Mouse (Mus musculus) embryonic facial prominence, embryonic 12.5 days (tissue): Measurements from ENCODE around the gene Ss18l1. TPM values are rescaled to one million over a fixed set of nuclear protein-coding genes. Genes with fewer than 3 reads are reported as not detected.

ENCODE experiments used
- ATAC-seq: fragments of 200-750 bp; cut with Nextera tagmentation; 2 replicates; pipeline ENCODE4 v1.8.0; 2017; ENCODE audit not compliant: insufficient number of reproducible peaks, insufficient read depth, low FRiP score, low TSS enrichment
- H3K27ac ChIP-seq: fragments of 300-500 bp; sonication (generic); 2 replicates; pipeline ENCODE4 v1.5.1; 2016; ENCODE audit warnings: mild to moderate bottlenecking
- H3K27me3 ChIP-seq: fragments of 300-500 bp; sonication (generic); 2 replicates; pipeline ENCODE4 v1.6.1; 2016; ENCODE audit warnings: mild to moderate bottlenecking, moderate library complexity
- H3K36me3 ChIP-seq: fragments of 300-500 bp; sonication (generic); 2 replicates; pipeline ENCODE4 v1.6.1; 2016; ENCODE audit warnings: mild to moderate bottlenecking
- H3K4me1 ChIP-seq: fragments of 300-500 bp; sonication (generic); 2 replicates; pipeline ENCODE4 v1.6.1; 2016
- H3K4me2 ChIP-seq: fragments of 300-500 bp; sonication (generic); replicated peaks from 2 replicates; pipeline ENCODE4 v1.6.1; 2016; ENCODE audit warnings: mild to moderate bottlenecking, moderate library complexity
- H3K4me3 ChIP-seq: fragments of 300-500 bp; sonication (generic); 2 replicates; pipeline ENCODE4 v1.5.1; 2016; ENCODE audit warnings: mild to moderate bottlenecking
- H3K9ac ChIP-seq: fragments of 300-500 bp; sonication (generic); 2 replicates; pipeline ENCODE4 v1.6.1; 2016; ENCODE audit warnings: mild to moderate bottlenecking, moderate library complexity
- H3K9me3 ChIP-seq: fragments of 300-500 bp; sonication (generic); 2 replicates; pipeline ENCODE4 v1.6.1; 2016; ENCODE audit warnings: mild to moderate bottlenecking, moderate library complexity
- WGBS: fragments of 180-500 bp; shearing (Covaris S2); methylation state at CpG from one replicate; pipeline ENCODE4 v1.1.7; 2016; 5-methylcytosine and 5-hydroxymethylcytosine counted together
- polyA plus RNA-seq: library from polyadenylated mRNA; unstranded; fragments of >200 nt; fragmentation: Nextera tagmentation; extraction: Ambion mirVana; gene quantifications from 2 replicates; pipeline ENCODE4 v1.2.1, GENCODE M21; 2016

Gene Ss18l1
- polyA plus RNA-seq, 1 experiment from 2014 or later = 10.0 TPM

DNA sequence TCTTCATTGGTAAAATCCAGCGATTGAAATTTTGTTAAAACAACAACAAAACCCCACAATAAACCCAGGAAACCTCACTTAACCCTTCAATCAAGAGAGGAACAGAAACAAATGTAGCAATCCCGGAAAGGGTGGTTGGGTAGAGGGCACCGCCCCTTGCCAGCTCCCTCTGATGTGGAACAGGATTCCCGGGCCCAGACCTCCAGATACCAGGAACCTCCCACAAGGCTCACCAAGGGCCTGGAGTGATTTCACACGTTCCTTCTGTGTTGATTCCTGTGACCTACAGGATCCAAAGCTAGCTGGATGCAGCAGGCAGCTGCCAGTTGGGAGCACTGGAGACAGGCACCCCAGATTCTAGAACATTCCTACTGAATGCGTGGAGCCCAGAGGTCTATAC, 1.9 kb upstream of the Ss18l1 start:
- no peaks in the 10 kb centered on the region for H3K27me3 ChIP-seq
- H3K9me3 ChIP-seq = no peaks in the 10 kb centered on the region
- peaks cover 41% of the 10 kb centered on the region for H3K36me3 ChIP-seq
- H3K4me1 ChIP-seq = peaks cover 29% of the 10 kb centered on the region
- no peak overlapping the region; the same call in 1 of the 2 replicates for H3K9ac ChIP-seq
- peak overlapping the region; percentile 90 for H3K4me2 ChIP-seq
- WGBS = 56% methylated on average over 6 of the region's 6 CpGs
- no peak overlapping the region; the same call in 1 of the 2 replicates for H3K4me3 ChIP-seq
- H3K27ac ChIP-seq = no peak overlapping the region
- no peak for ATAC-seq

DNA sequence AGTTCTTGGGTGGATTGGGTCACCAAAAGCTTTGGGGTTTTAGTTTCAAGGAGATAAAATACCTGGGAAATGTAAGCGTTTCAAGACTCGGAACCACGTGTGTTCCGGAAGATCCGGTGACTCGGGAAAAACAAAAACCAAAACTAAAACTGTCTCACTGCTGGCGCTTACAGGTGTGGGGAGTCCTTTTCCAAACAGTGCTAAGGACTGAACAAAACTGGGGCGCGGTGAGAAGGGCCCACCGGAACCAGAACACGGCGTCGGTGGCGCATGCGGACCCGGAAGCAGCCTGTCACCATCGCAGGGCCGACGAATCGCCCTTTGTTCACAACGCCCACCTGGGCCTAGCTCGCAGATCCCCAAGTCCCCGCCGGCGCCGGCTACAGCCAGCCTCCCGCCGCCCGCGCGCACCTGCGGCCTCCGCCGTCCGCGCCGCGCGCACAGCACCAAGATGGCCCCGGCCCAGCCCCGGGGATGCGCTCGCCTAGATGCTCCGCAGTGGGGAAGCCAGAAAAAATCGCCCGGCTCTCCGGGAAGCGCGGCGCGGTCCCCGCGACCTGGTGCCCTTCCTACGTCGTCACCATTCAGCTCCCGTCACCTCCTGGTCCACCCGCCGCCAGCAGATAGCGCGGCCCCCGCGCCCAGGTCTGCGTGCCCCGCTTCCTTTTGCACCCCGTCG, 593 bp upstream of the Ss18l1 start:
- peak; percentile 24 for ATAC-seq

DNA sequence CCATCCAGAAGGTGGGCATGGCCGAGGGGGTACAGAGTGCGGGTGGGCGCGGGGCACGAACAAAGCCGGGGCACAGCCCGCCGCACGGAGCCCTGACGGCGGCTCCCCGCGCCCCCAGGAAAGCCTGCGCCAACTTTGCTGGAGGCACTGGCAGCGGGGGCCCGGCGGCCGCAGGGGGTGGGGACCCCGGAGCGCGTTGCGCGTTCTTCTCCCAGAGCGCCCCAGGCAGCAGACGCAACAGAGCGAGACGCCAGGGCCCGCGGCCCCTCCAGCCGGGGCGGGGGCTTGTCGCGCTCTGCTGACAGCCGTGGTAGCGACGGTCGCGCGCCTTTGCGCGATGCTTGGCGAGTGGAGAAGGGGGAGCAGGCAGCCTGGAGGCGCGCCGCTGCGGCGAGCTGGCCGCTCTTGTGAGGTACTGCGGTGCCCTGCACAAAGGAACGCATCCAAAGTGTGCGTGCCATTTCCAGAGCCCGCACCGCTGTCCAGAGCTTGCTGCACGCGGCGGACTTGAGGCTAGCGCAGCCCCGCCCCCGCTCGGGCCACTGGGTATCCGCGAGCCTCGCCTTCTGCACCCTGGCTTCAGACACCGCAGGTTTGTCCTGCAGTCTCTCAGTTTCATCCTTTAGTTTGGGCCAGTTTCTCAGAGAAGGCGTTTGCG, 678 bp downstream of the Ss18l1 start:
- Histone ChIP-seq H3K4me1 (peaks cover 29% of the 10 kb centered on the region), H3K4me2 (peak overlapping the region; percentile 90), H3K4me3 (peak overlapping the region; percentile 100), H3K9ac (peak overlapping the region; percentile 88), H3K9me3 (no peaks in the 10 kb centered on the region), H3K36me3 (peaks cover 16% of the 10 kb centered on the region), H3K27me3 (no peaks in the 10 kb centered on the region), H3K27ac (peak overlapping the region; percentile 91)
- peak; percentile 57 for ATAC-seq
- WGBS = under 1% methylated on average over 66 of the region's 66 CpGs

More for the DNA sequence above, 593 bp upstream of the Ss18l1 start:
- H3K9me3 ChIP-seq = no peaks in the 10 kb centered on the region
- peak overlapping the region; percentile 88 for H3K9ac ChIP-seq
- peak overlapping the region; percentile 91 for H3K27ac ChIP-seq
- 0% methylated on average over 58 of the region's 66 CpGs for WGBS
- peak overlapping the region; percentile 100 for H3K4me3 ChIP-seq
- peaks cover 28% of the 10 kb centered on the region for H3K36me3 ChIP-seq
- H3K27me3 ChIP-seq = no peaks in the 10 kb centered on the region
- peaks cover 29% of the 10 kb centered on the region for H3K4me1 ChIP-seq
- peak overlapping the region; percentile 90 for H3K4me2 ChIP-seq

DNA sequence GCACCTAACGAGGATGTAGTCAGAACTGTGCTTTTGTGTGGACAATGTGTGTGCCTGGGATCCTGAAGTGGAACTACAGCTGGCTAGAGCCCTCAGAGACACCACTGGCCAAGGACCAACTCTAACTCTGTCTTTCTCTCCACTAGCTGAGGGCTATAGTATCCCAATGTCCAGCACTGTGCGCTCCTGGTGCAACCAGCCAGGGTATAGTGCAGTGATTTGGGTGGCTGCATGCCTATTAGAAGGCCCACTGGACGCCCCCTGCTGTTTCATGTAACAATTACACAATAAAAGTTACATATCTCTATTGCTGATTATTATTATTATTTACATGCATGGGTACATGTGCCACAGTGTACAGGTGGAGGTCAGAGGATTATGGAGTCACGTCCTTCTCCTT, 3.0 kb downstream of the Ss18l1 start:
- Histone ChIP-seq H3K9me3 (no peaks in the 10 kb centered on the region), H3K36me3 (no peaks in the 10 kb centered on the region), H3K4me1 (peaks cover 23% of the 10 kb centered on the region), H3K9ac (no peak overlapping the region), H3K4me3 (no peak overlapping the region), H3K27ac (no peak overlapping the region), H3K4me2 (no peak overlapping the region), H3K27me3 (no peaks in the 10 kb centered on the region)
- no peak for ATAC-seq
- WGBS = 44% methylated on average over 4 of the region's 4 CpGs

DNA sequence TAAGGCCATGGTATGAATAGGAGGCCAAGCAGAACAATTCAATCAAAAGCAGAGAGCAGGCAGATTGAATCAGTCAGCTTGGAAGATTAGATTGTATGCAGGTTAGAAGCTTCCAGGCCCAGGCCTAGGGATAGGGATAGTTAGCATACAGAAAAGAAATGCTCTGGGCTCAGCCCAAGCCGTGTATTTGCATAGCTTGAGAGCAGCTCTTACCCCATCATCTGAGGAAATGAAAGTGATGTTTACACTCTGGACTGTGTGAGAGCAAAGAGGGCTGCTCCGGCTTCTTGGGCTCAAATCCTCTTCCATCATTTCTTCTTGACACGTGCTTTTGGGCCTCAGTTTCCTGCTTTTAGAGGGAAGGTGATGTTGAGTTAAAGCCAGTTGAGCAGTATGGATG, 5.3 kb downstream of the Ss18l1 start:
- Histone ChIP-seq H3K36me3 (no peaks in the 10 kb centered on the region), H3K4me1 (peaks cover 15% of the 10 kb centered on the region), H3K4me3 (no peak overlapping the region), H3K27me3 (no peaks in the 10 kb centered on the region), H3K9ac (no peak overlapping the region), H3K4me2 (no peak overlapping the region), H3K27ac (no peak overlapping the region), H3K9me3 (no peaks in the 10 kb centered on the region)
- 87% methylated on average over 3 of the region's 3 CpGs for WGBS
- no peak for ATAC-seq

DNA sequence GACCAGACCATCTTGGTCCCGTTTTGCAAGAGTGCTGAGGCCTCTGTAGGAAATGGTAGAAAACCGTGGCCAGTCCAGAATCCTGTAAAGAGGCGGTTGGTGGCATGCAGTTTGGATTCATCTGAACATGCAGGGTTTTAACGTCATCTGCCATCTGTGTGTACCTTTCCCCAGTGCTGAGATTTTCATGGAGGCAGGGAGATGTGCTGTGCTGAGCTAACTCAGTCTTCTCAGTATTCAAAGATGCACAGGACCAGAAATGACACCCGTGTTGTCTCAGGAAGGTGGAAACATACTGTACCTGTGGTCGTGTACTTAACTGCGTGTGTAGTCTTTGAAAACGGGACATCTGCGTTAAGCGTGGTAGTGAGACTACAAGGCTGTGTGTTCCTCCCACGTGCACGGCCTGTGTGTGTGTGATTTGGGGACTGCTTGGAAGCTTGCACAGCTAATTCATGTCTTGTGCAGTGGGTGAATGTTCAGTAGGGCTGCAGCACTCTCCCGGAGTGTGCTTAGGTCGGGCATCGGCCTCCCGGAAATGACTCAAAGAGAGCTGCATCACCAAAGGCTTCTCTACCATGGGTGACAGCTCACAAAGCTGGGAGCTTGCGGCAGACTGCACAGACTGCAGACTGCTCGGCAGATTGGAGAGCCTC, 5.8 kb downstream of the Ss18l1 start:
- H3K27me3 ChIP-seq = no peaks in the 10 kb centered on the region
- no peak for ATAC-seq
- H3K4me2 ChIP-seq = no peak overlapping the region
- no peak overlapping the region for H3K4me3 ChIP-seq
- H3K9ac ChIP-seq = no peak overlapping the region
- H3K27ac ChIP-seq = no peak overlapping the region
- H3K4me1 ChIP-seq = peaks cover 15% of the 10 kb centered on the region
- peaks cover 3% of the 10 kb centered on the region for H3K36me3 ChIP-seq
- 94% methylated on average over 18 of the region's 18 CpGs for WGBS
- H3K9me3 ChIP-seq = no peaks in the 10 kb centered on the region

DNA sequence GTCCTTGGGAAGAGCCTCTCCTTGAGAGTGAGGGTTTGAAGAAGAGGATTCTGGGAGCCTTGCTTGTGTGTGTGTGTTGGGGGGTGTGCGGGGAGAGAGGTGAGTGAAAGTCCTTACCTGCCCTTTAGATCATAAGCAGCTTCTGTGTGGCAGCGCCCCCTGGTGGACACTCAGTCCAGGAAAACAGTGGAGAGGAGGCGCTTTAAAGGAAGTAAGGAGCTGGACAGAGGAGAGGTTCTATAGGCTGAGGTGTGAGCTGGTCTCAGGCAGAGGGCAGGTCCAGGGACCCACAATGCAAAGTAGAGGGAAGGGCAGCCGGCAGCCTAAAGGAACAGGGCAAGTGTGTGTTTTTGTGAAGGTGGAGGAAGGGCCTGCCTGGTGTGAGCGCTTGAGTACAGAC, 8.7 kb downstream of the Ss18l1 start:
- no peak overlapping the region for H3K4me2 ChIP-seq
- no peaks in the 10 kb centered on the region for H3K4me1 ChIP-seq
- no peaks in the 10 kb centered on the region for H3K9me3 ChIP-seq
- H3K4me3 ChIP-seq = no peak overlapping the region
- peaks cover 32% of the 10 kb centered on the region for H3K36me3 ChIP-seq
- no peaks in the 10 kb centered on the region for H3K27me3 ChIP-seq
- no peak overlapping the region for H3K27ac ChIP-seq
- 24% methylated on average over 5 of the region's 5 CpGs for WGBS
- 0 out of 2 replicates have a peak, but pooled peaks have one; percentile 16 for ATAC-seq
- H3K9ac ChIP-seq = no peak overlapping the region

DNA sequence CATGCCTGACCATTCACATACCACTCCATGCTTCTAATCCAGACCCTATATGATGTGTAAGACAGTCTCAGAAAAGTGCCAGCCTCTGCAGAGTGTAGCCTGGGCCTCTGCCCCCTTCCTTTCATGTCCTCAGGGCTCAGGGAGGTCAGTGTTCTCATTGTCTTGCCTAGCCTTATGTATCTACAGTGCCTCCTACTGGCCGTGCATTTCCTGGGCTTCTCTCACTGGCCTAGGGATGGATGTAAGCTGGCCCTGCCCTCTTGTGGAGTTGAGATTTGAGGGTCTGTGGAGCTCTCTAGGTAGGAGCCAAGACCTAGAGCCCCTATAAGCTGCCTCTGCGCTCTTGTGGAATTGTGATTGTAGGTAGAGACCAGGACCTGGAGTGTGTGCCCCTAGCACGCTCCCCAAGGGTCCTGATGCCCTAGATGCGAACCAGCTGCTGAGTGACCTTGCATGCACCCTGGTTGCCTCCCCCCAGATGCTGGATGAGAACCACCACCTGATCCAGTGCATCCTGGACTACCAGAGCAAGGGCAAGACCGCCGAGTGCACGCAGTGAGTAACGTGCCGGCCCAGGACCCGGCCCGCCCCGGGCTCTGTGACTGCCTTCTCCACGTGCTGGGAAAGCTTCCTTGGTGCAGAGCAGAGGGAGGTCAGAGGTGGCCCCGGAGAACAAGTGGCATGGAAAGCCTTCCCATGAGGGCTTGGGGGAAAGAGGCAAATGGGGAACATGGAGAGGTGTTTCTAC, 9.9 kb downstream of the Ss18l1 start:
- Histone ChIP-seq H3K9me3 (no peaks in the 10 kb centered on the region), H3K4me2 (no peak overlapping the region), H3K27ac (no peak overlapping the region), H3K4me3 (no peak overlapping the region), H3K4me1 (no peaks in the 10 kb centered on the region), H3K27me3 (no peaks in the 10 kb centered on the region), H3K9ac (no peak overlapping the region), H3K36me3 (peaks cover 42% of the 10 kb centered on the region)
- WGBS = 87% methylated on average over 14 of the region's 14 CpGs
- ATAC-seq = no peak

DNA sequence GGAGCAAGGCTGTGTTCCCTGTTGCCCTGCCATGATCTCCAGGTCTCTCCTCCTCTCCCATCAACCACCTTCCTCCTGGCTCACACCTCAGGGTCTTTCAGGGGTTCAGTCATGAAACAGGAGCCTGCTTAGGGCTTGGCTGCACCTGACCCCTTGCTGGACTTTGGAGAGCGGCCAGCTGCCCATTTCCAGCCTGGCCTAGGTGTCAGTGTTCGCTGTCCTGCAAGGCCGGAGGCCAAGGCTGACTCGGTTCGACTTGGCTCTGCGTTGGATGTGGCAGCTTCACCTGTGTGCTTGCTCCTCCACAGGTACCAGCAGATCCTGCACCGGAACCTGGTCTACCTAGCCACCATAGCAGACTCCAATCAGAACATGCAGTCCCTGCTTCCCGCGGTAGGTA, 10.7 kb downstream of the Ss18l1 start:
- 92% methylated on average over 9 of the region's 9 CpGs for WGBS
- ATAC-seq = no peak
- no peaks in the 10 kb centered on the region for H3K9me3 ChIP-seq
- H3K4me2 ChIP-seq = no peak overlapping the region
- no peak overlapping the region for H3K4me3 ChIP-seq
- peaks cover 50% of the 10 kb centered on the region for H3K36me3 ChIP-seq
- no peak overlapping the region for H3K9ac ChIP-seq
- H3K4me1 ChIP-seq = no peaks in the 10 kb centered on the region
- H3K27me3 ChIP-seq = no peaks in the 10 kb centered on the region
- no peak overlapping the region for H3K27ac ChIP-seq

DNA sequence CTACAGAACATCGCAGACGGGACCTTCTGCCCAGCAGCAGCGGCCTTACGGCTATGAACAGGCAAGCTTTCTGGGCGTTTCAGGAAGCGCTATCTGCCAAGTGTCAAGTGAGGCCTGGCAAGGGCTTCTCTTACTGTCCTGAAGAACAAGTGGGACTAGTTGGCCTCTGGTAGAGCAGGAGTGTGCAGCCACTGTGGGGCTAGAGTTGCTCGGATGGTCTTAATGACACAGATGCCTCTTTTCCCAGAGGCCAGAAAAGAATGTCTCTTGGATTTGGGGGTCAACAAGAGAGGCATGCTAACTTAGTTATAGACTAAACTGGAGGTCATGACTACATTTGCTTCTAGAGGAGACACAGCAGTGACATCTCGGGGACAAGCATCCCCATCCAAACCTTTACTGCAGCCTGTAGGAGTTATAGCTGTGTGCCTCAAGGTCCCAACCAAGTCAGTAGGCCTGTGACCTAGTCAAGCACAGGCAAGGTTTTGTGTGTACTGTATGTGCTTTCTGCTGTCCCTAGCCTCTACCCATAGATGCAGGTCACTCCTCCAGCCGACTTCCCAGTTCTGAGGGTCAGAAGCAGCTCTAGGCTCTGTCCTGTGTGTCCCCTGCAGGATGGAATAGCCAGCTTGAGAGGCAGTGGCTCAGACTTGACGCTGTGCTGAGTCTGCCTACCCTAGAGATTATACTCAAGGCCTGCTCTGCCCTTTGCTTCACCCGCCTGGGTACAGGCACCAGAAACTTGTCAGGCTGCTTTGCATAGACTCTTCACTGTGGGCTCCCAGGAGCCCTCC, 21.2 kb downstream of the Ss18l1 start:
- H3K4me2 ChIP-seq = no peak overlapping the region
- H3K9me3 ChIP-seq = no peaks in the 10 kb centered on the region
- no peak for ATAC-seq
- H3K36me3 ChIP-seq = peaks cover 66% of the 10 kb centered on the region
- no peak overlapping the region for H3K4me3 ChIP-seq
- no peak overlapping the region for H3K27ac ChIP-seq
- WGBS = 92% methylated on average over 11 of the region's 11 CpGs
- no peaks in the 10 kb centered on the region for H3K4me1 ChIP-seq
- H3K9ac ChIP-seq = no peak overlapping the region
- H3K27me3 ChIP-seq = no peaks in the 10 kb centered on the region
